Mouse (Mus musculus) spleen, adult 2 months (tissue): ENCODE results near the gene Defb28.

ENCODE experiments used
- CTCF ChIP-seq: fragments of 200-500 bp; IDR thresholded peaks from 2 replicates; pipeline ENCODE4 v1.5.1; 2011; ENCODE audit warnings: mild to moderate bottlenecking, inconsistent platforms; ENCODE audit not compliant: insufficient read depth, insufficient read length, insufficient replicate concordance; ENCODE audit errors: extremely low read depth
- POLR2A ChIP-seq: fragments of 200-500 bp; IDR thresholded peaks from 2 replicates; pipeline ENCODE4 v1.6.1; 2011; ENCODE audit warnings: low read depth, low read length, inconsistent platforms

- no peak for TF ChIP-seq CTCF
- TF ChIP-seq POLR2A, result no peak
Measured at GRCm38 (mm10) chr2:152493151-152493550, 24.9 kb upstream of the Defb28 start.
